Mouse (Mus musculus): Measurements from ENCODE around the gene Inip. TPM values are rescaled to one million over a fixed set of nuclear protein-coding genes. Genes with fewer than 3 reads are reported as not detected.
A peak's percentile ranks its signal among the peaks of the same experiment; 100 is the strongest.
"Not testable (repeated sequence)": the region's sequence is repeated elsewhere in the genome, so short reads cannot be mapped to it uniquely, and the experiment has no call there.

Inip gene
- polyA plus RNA-seq, 1 experiment from 2014 or later = 44.0 TPM

- no peaks in the 10 kb centered on the region for H3K9me3 ChIP-seq (replicated peaks; ENCODE audit: control insufficient read depth, low read length)
- H3K36me3 ChIP-seq (ENCODE audit: control insufficient read depth, insufficient read depth) = no peaks in the 10 kb centered on the region
- H3K27me3 ChIP-seq (ENCODE audit: control insufficient read depth, insufficient read depth, low read length) = no peaks in the 10 kb centered on the region
- 3% methylated on average over 40 of the region's 45 CpGs for WGBS
- peak; percentile 95 for ATAC-seq (replicated peaks; ENCODE audit: extremely low read depth, insufficient read depth, low FRiP score)
- H3K9ac ChIP-seq (ENCODE audit: low read length) = peak within 1 kb of the TSS; percentile 87
- H3K4me1 ChIP-seq (ENCODE audit: control insufficient read depth, insufficient read depth, low read length) = peaks cover 17% of the 10 kb centered on the region
- peak within 1 kb of the TSS; percentile 94 for H3K4me2 ChIP-seq (ENCODE audit: low read depth, low read length)
- peak within 1 kb of the TSS; percentile 80 for H3K27ac ChIP-seq (ENCODE audit: low read length)
- peak within 1 kb of the TSS; percentile 84 for H3K4me3 ChIP-seq (ENCODE audit: low read length)
Observed at GRCm38 (mm10) chr4:59805181-59805967, 4.0 kb upstream of the Inip start, which contains the start of gene Snx30. Gene Snx30 (plus strand): TSS chr4:59805840.

GRCm38 (mm10) chr4:59804754-59805153 lies 3.4 kb upstream of the Inip start:
- peak overlapping the region; percentile 55; the same call in 1 of the 2 replicates for H3K9ac ChIP-seq (ENCODE audit: low read length)
- ATAC-seq (replicated peaks; ENCODE audit: extremely low read depth, insufficient read depth, low FRiP score) = no peak
- no peaks in the 10 kb centered on the region for H3K9me3 ChIP-seq (replicated peaks; ENCODE audit: control insufficient read depth, low read length)
- peak overlapping the region; percentile 48 for H3K27ac ChIP-seq (ENCODE audit: low read length)
- H3K36me3 ChIP-seq (ENCODE audit: control insufficient read depth, insufficient read depth) = no peaks in the 10 kb centered on the region
- H3K4me1 ChIP-seq (ENCODE audit: control insufficient read depth, insufficient read depth, low read length) = peaks cover 17% of the 10 kb centered on the region
- H3K4me2 ChIP-seq (ENCODE audit: low read depth, low read length) = peak overlapping the region; percentile 94
- peak overlapping the region; percentile 84 for H3K4me3 ChIP-seq (ENCODE audit: low read length)
- WGBS = 66% methylated on average over 1 of the region's 1 CpGs
- H3K27me3 ChIP-seq (ENCODE audit: control insufficient read depth, insufficient read depth, low read length) = no peaks in the 10 kb centered on the region

- H3K36me3 ChIP-seq (ENCODE audit: control insufficient read depth, insufficient read depth) = no peaks in the 10 kb centered on the region
- no peak for ATAC-seq (replicated peaks; ENCODE audit: extremely low read depth, insufficient read depth, low FRiP score)
- H3K27me3 ChIP-seq (ENCODE audit: control insufficient read depth, insufficient read depth, low read length) = no peaks in the 10 kb centered on the region
- no peak overlapping the region for H3K4me3 ChIP-seq (ENCODE audit: low read length)
- 76% methylated on average over 5 of the region's 5 CpGs for WGBS
- H3K27ac ChIP-seq (ENCODE audit: low read length) = no peak overlapping the region
- H3K4me1 ChIP-seq (ENCODE audit: control insufficient read depth, insufficient read depth, low read length) = peaks cover 17% of the 10 kb centered on the region
- no peak overlapping the region for H3K4me2 ChIP-seq (ENCODE audit: low read depth, low read length)
- H3K9me3 ChIP-seq (replicated peaks; ENCODE audit: control insufficient read depth, low read length) = no peaks in the 10 kb centered on the region
- H3K9ac ChIP-seq (ENCODE audit: low read length) = no peak overlapping the region
Observed at GRCm38 (mm10) chr4:59803358-59803757, 2.0 kb upstream of the Inip start.

GRCm38 (mm10) chr4:59802792-59803191 lies 1.4 kb upstream of the Inip start:
- no peak overlapping the region for H3K27ac ChIP-seq (ENCODE audit: low read length)
- no peak for ATAC-seq (replicated peaks; ENCODE audit: extremely low read depth, insufficient read depth, low FRiP score)
- H3K36me3 ChIP-seq (ENCODE audit: control insufficient read depth, insufficient read depth) = no peaks in the 10 kb centered on the region
- H3K4me3 ChIP-seq (ENCODE audit: low read length) = no peak overlapping the region
- H3K9me3 ChIP-seq (replicated peaks; ENCODE audit: control insufficient read depth, low read length) = no peaks in the 10 kb centered on the region
- H3K27me3 ChIP-seq (ENCODE audit: control insufficient read depth, insufficient read depth, low read length) = no peaks in the 10 kb centered on the region
- H3K9ac ChIP-seq (ENCODE audit: low read length) = no peak overlapping the region
- peaks cover 16% of the 10 kb centered on the region for H3K4me1 ChIP-seq (ENCODE audit: control insufficient read depth, insufficient read depth, low read length)
- no peak overlapping the region for H3K4me2 ChIP-seq (ENCODE audit: low read depth, low read length)
- 56% methylated on average over 4 of the region's 4 CpGs for WGBS

GRCm38 (mm10) chr4:59802107-59802506 lies 718 bp upstream of the Inip start:
- Histone ChIP-seq H3K4me3 (ENCODE audit: low read length) (no peak overlapping the region), H3K27me3 (ENCODE audit: control insufficient read depth, insufficient read depth, low read length) (no peaks in the 10 kb centered on the region), H3K4me2 (ENCODE audit: low read depth, low read length) (no peak overlapping the region), H3K9ac (ENCODE audit: low read length) (no peak overlapping the region), H3K9me3 (replicated peaks; ENCODE audit: control insufficient read depth, low read length) (no peaks in the 10 kb centered on the region), H3K4me1 (ENCODE audit: control insufficient read depth, insufficient read depth, low read length) (peaks cover 11% of the 10 kb centered on the region), H3K27ac (ENCODE audit: low read length) (no peak overlapping the region), H3K36me3 (ENCODE audit: control insufficient read depth, insufficient read depth) (no peaks in the 10 kb centered on the region)
- 78% methylated on average over 6 of the region's 6 CpGs for WGBS
- ATAC-seq (replicated peaks; ENCODE audit: extremely low read depth, insufficient read depth, low FRiP score) = no peak

- Histone ChIP-seq H3K27ac (ENCODE audit: low read length) (no peak overlapping the region), H3K4me2 (ENCODE audit: low read depth, low read length) (no peak overlapping the region), H3K4me1 (ENCODE audit: control insufficient read depth, insufficient read depth, low read length) (peaks cover 4% of the 10 kb centered on the region), H3K36me3 (ENCODE audit: control insufficient read depth, insufficient read depth) (no peaks in the 10 kb centered on the region), H3K9ac (ENCODE audit: low read length) (no peak overlapping the region), H3K27me3 (ENCODE audit: control insufficient read depth, insufficient read depth, low read length) (no peaks in the 10 kb centered on the region), H3K4me3 (ENCODE audit: low read length) (no peak overlapping the region), H3K9me3 (replicated peaks; ENCODE audit: control insufficient read depth, low read length) (no peaks in the 10 kb centered on the region)
- 81% methylated on average over 5 of the region's 5 CpGs for WGBS
- no peak for ATAC-seq (replicated peaks; ENCODE audit: extremely low read depth, insufficient read depth, low FRiP score)
Observed at GRCm38 (mm10) chr4:59800181-59800580, 1.2 kb downstream of the Inip start.

GRCm38 (mm10) chr4:59795788-59796455 lies 5.5 kb downstream of the Inip start:
- WGBS = 78% methylated on average over 2 of the region's 2 CpGs
- no peaks in the 10 kb centered on the region for H3K27me3 ChIP-seq (ENCODE audit: control insufficient read depth, insufficient read depth, low read length)
- H3K9me3 ChIP-seq (replicated peaks; ENCODE audit: control insufficient read depth, low read length) = no peaks in the 10 kb centered on the region
- no peak overlapping the region for H3K9ac ChIP-seq (ENCODE audit: low read length)
- no peak overlapping the region for H3K4me2 ChIP-seq (ENCODE audit: low read depth, low read length)
- H3K4me3 ChIP-seq (ENCODE audit: low read length) = no peak overlapping the region
- H3K4me1 ChIP-seq (ENCODE audit: control insufficient read depth, insufficient read depth, low read length) = no peaks in the 10 kb centered on the region
- no peak overlapping the region for H3K27ac ChIP-seq (ENCODE audit: low read length)
- no peak for ATAC-seq (replicated peaks; ENCODE audit: extremely low read depth, insufficient read depth, low FRiP score)
- no peaks in the 10 kb centered on the region for H3K36me3 ChIP-seq (ENCODE audit: control insufficient read depth, insufficient read depth)

- Histone ChIP-seq H3K36me3 (ENCODE audit: control insufficient read depth, insufficient read depth) (no peaks in the 10 kb centered on the region), H3K27ac (ENCODE audit: low read length) (no peak overlapping the region), H3K4me2 (ENCODE audit: low read depth, low read length) (no peak overlapping the region), H3K9me3 (replicated peaks; ENCODE audit: control insufficient read depth, low read length) (no peaks in the 10 kb centered on the region), H3K9ac (ENCODE audit: low read length) (no peak overlapping the region), H3K4me3 (ENCODE audit: low read length) (no peak overlapping the region), H3K27me3 (ENCODE audit: control insufficient read depth, insufficient read depth, low read length) (no peaks in the 10 kb centered on the region), H3K4me1 (ENCODE audit: control insufficient read depth, insufficient read depth, low read length) (no peaks in the 10 kb centered on the region)
- no peak for ATAC-seq (replicated peaks; ENCODE audit: extremely low read depth, insufficient read depth, low FRiP score)
- WGBS = 72% methylated on average over 2 of the region's 2 CpGs
Observed at GRCm38 (mm10) chr4:59794116-59794515, 7.3 kb downstream of the Inip start.

GRCm38 (mm10) chr4:59793626-59794025 lies 7.8 kb downstream of the Inip start:
- 87% methylated on average over 2 of the region's 2 CpGs for WGBS
- H3K27me3 ChIP-seq (ENCODE audit: control insufficient read depth, insufficient read depth, low read length); H3K27ac ChIP-seq (ENCODE audit: low read length); H3K9me3 ChIP-seq (replicated peaks; ENCODE audit: control insufficient read depth, low read length); ATAC-seq (replicated peaks; ENCODE audit: extremely low read depth, insufficient read depth, low FRiP score); H3K9ac ChIP-seq (ENCODE audit: low read length); H3K4me1 ChIP-seq (ENCODE audit: control insufficient read depth, insufficient read depth, low read length); H3K4me2 ChIP-seq (ENCODE audit: low read depth, low read length); H3K36me3 ChIP-seq (ENCODE audit: control insufficient read depth, insufficient read depth); H3K4me3 ChIP-seq (ENCODE audit: low read length): not testable (repeated sequence)
